ENCODE assay signal across 16 mouse cellular contexts in genomic region chr4:56387051-56387450, GRCm38 (mm10).
DNase-seq lines count a peak whose midpoint lies in the region.
"Had no signal": no experiment of that assay in that cellular context is flagged by ENCODE, and none has a peak within 500 bp of the region (broad histone marks: within the 10 kb centered on the region; RNA-seq: fewer than 3 reads in every experiment).

No protein-coding gene starts in this region.

- H3K36me3 ChIP-seq in heart, embryonic 10.5 days, result no peaks in the 10 kb centered on the region
- H3K36me3 ChIP-seq in forebrain, embryonic 10.5 days (replicated peaks), result no peaks in the 10 kb centered on the region
- no peaks in the 10 kb centered on the region for H3K36me3 ChIP-seq in hindbrain, embryonic 10.5 days
- H3K36me3 ChIP-seq: heart, embryonic 15.5 days; lung, embryonic 15.5 days had no signal

- H3K4me3 ChIP-seq in heart, embryonic 10.5 days, result no peak overlapping the region
- H3K4me3 ChIP-seq in forebrain, embryonic 10.5 days, result no peak overlapping the region
- no peak overlapping the region for H3K4me3 ChIP-seq in hindbrain, embryonic 10.5 days
- H3K4me3 ChIP-seq: heart, embryonic 15.5 days; lung, embryonic 15.5 days had no signal

- H3K4me1 ChIP-seq in heart, embryonic 10.5 days, result no peaks in the 10 kb centered on the region
- H3K4me1 ChIP-seq in forebrain, embryonic 10.5 days, result no peaks in the 10 kb centered on the region
- 0 out of 2 replicates have a peak, but pooled peaks cover 5% of the 10 kb centered on the region for H3K4me1 ChIP-seq in hindbrain, embryonic 10.5 days (replicated peaks)
- H3K4me1 ChIP-seq: heart, embryonic 15.5 days; lung, embryonic 15.5 days had no signal

- H3K9me3 ChIP-seq in heart, embryonic 10.5 days, result no peaks in the 10 kb centered on the region
- no peaks in the 10 kb centered on the region for H3K9me3 ChIP-seq in forebrain, embryonic 10.5 days
- no peaks in the 10 kb centered on the region for H3K9me3 ChIP-seq in hindbrain, embryonic 10.5 days
- H3K9me3 ChIP-seq: heart, embryonic 15.5 days; lung, embryonic 15.5 days had no signal

- no peaks in the 10 kb centered on the region for H3K27me3 ChIP-seq in heart, embryonic 10.5 days (ENCODE audit: insufficient read depth, poor library complexity, severe bottlenecking)
- H3K27me3 ChIP-seq in forebrain, embryonic 10.5 days (ENCODE audit: poor library complexity, severe bottlenecking), result no peaks in the 10 kb centered on the region
- no peaks in the 10 kb centered on the region for H3K27me3 ChIP-seq in hindbrain, embryonic 10.5 days (ENCODE audit: insufficient read depth, poor library complexity, severe bottlenecking)
- H3K27me3 ChIP-seq: CH12.LX; heart, embryonic 15.5 days; lung, embryonic 15.5 days had no signal

- peak; percentile 51 for DNase-seq in heart, adult 8-10 months (ENCODE audit: low spot score)
- no peak for DNase-seq in heart, embryonic 10.5 days (ENCODE audit: low spot score)
- peak; percentile 84 for DNase-seq in NIH3T3 (ENCODE audit: low read depth)
- peak; percentile 21 for DNase-seq in fat pad, adult 2 months (ENCODE audit: extremely low read depth, low read depth, low spot score)
- DNase-seq in lung, postnatal 14 days, result peak; percentile 29
- no peak for DNase-seq in forebrain, embryonic 10.5 days (ENCODE audit: extremely low spot score, low spot score)
- no peak for DNase-seq in c-Kit-positive CD71-positive TER-119-positive erythroid progenitor cells, embryonic 14.5 days (ENCODE audit: low spot score)
- DNase-seq in hindbrain, embryonic 10.5 days (ENCODE audit: low spot score), result no peak
- DNase-seq: cerebellum, adult 2 months; liver; right cerebral cortex, postnatal 25 days; thymus, adult 2 months had no signal

- WGBS in heart, embryonic 10.5 days, result 72% methylated on average over 3 of the region's 3 CpGs
- WGBS in forebrain, embryonic 10.5 days, result 87% methylated on average over 3 of the region's 3 CpGs
- WGBS in hindbrain, embryonic 10.5 days, result 66% methylated on average over 3 of the region's 3 CpGs

- no peak overlapping the region for H3K27ac ChIP-seq in heart, embryonic 10.5 days
- no peak overlapping the region for H3K27ac ChIP-seq in forebrain, embryonic 10.5 days
- H3K27ac ChIP-seq in hindbrain, embryonic 10.5 days, result no peak overlapping the region
- H3K27ac ChIP-seq: heart, embryonic 15.5 days; hindbrain, postnatal 0 days; lung, embryonic 15.5 days had no signal

Comparison
In these comparisons a context has a peak if more than half of its experiments do, and no peak if none do; other contexts are left out.
1. DNase-seq: peak in heart, adult 8-10 months (single experiment), NIH3T3 (single experiment), fat pad, adult 2 months (single experiment) and lung, postnatal 14 days (single experiment); none in heart, embryonic 10.5 days (single experiment), forebrain, embryonic 10.5 days (single experiment), c-Kit-positive CD71-positive TER-119-positive erythroid progenitor cells, embryonic 14.5 days (single experiment) and hindbrain, embryonic 10.5 days (single experiment).